Mouse (Mus musculus): Measurements from ENCODE around the gene Zfp771.

Zfp771 gene

GRCm38 (mm10) chr7:127282190-127282589, 38.1 kb downstream of the Zfp771 start:
- no peak for DNase-seq (ENCODE audit: low read depth, low spot score)

DNA sequence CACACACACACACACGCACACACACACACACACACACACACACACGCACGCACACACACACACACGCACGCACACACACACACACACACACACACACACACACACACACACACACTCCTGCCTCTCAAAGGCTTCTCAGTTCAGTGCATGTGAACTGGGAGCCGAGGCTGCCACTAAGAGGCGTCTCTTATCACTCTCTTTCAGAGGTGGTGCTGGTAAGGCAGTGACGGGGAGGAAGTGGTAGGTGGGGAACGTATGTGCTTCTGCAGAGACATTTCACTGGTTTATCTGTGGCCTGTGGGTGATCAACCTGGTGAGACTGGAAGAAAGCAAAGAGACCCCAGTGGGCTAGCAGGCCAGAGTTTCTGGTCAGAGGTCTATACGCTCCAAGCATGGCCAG, 41.1 kb downstream of the Zfp771 start:
- DNase-seq (ENCODE audit: low read depth, low spot score), result peak; percentile 93

DNA sequence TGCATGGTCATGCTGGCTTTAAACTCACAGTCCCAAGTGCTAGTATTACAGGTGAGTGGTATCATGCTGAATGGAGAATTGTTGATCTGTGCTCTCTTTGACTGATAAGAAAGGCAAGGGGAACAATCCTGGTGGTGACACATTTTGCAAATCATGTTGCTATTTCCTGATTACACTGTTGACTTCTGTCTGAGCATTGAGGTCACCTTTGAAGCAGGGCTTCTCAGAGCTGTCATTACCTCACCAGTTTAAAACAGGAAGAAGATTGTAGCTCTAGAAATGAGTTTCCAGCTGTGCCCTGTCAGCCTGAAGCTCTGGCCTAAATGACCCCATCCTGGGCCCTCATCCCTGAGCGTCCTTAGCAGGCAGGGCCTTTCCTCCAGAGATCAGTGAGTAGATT, 43.9 kb downstream of the Zfp771 start:
- peak; percentile 87 for DNase-seq (ENCODE audit: low read depth, low spot score)

GRCm38 (mm10) chr7:127289306-127289705, 45.2 kb downstream of the Zfp771 start:
- peak; percentile 61 for DNase-seq (ENCODE audit: low read depth, low spot score)

- DNase-seq (ENCODE audit: low read depth, low spot score), result no peak
These were observed 46.1 kb downstream of the Zfp771 start for GRCm38 (mm10) chr7:127290142-127290541.

DNA sequence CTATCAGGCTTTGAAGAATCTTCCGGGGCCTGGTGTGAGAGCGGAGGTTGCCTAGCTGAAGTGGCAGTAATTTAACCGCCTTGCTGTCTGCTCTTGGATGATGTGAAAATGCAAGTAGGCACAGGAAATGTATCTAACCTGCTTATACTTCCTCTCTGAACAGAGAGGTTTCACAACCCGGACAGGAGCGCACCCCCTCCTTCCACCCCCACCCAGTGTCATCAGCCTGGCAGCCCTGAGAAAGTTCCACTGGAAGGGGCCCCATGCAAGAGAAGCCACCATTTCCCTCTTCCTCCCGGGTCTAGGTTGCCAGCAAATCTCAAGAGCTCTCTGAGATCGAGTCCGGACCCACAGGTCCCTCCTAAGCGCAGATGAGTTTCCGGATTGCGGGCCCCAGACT, 52.0 kb downstream of the Zfp771 start, which contains the start of gene Itgal:
Gene Itgal (plus strand): TSS at position 163 of the 400 bp plus-strand sequence.
- peak; percentile 90 for DNase-seq (ENCODE audit: low read depth, low spot score)

GRCm38 (mm10) chr7:127296786-127297555, 52.9 kb downstream of the Zfp771 start:
- peak; percentile 47 for DNase-seq (ENCODE audit: low read depth, low spot score)

DNA sequence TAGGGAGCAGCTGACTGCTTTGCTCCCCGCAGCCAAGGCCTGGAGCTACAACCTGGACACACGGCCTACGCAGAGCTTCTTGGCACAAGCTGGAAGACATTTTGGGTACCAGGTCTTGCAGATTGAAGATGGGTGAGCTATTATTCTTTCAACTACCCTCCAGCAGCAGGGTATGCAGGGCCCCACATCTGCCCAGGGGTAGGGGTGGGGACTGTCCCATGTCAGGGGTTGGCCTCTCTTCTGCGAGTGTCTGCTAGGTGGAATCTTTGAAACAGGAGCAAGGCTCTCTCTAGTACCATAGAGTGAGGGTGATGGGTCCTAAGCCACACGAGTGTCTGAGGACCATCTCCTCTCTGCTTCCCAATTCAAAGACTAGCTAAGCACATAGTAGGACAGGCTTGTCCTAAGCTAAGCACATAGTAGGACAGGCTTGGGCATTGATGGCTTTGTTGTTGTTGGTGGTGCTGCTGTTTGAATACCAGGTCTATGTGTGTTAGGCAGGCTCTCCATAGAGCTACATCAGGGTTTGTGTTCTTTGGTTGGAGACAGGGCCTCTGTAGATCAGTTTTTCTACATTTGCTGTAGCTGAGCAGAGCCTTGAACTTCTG, 53.6 kb downstream of the Zfp771 start:
- peak; percentile 42 for DNase-seq (ENCODE audit: low read depth, low spot score)

All from CD4-positive helper T cell, adult 2 months (primary cell).